Mouse (Mus musculus): ENCODE data around the gene Dvl3.
"Not testable (repeated sequence)": the region's sequence is repeated elsewhere in the genome, so short reads cannot be mapped to it uniquely, and the experiment has no call there.

The Dvl3 gene

GRCm38 (mm10) chr16:20516726-20517201 lies at the start of gene Dvl3:
Gene Dvl3, plus strand, starts transcription at chr16:20516982.
- DNase-seq, result peak; percentile 91

GRCm38 (mm10) chr16:20470981-20471380 lies 45.8 kb upstream of the Dvl3 start:
- DNase-seq, result no peak

GRCm38 (mm10) chr16:20471686-20472085 lies 45.1 kb upstream of the Dvl3 start:
- no peak for DNase-seq

GRCm38 (mm10) chr16:20473748-20474147 lies 43.0 kb upstream of the Dvl3 start:
- no peak for DNase-seq

- no peak for DNase-seq
Observed at GRCm38 (mm10) chr16:20474211-20474610, 42.6 kb upstream of the Dvl3 start.

GRCm38 (mm10) chr16:20474786-20475185 lies 42.0 kb upstream of the Dvl3 start:
- no peak for DNase-seq

GRCm38 (mm10) chr16:20475335-20475734 lies 41.4 kb upstream of the Dvl3 start:
- no peak for DNase-seq

- DNase-seq, result no peak
Observed at GRCm38 (mm10) chr16:20476857-20477256, 39.9 kb upstream of the Dvl3 start.

GRCm38 (mm10) chr16:20477270-20477669 lies 39.5 kb upstream of the Dvl3 start:
- DNase-seq, result no peak

GRCm38 (mm10) chr16:20478504-20478903 lies 38.3 kb upstream of the Dvl3 start:
- no peak for DNase-seq

GRCm38 (mm10) chr16:20479026-20479760 lies 37.6 kb upstream of the Dvl3 start:
- not testable (repeated sequence) for DNase-seq

GRCm38 (mm10) chr16:20480115-20480514 lies 36.7 kb upstream of the Dvl3 start:
- no peak for DNase-seq

- no peak for DNase-seq
Observed at GRCm38 (mm10) chr16:20481746-20482145, 35.0 kb upstream of the Dvl3 start.

GRCm38 (mm10) chr16:20483716-20484115 lies 33.1 kb upstream of the Dvl3 start:
- DNase-seq, result not testable (repeated sequence)

GRCm38 (mm10) chr16:20485061-20485460 lies 31.7 kb upstream of the Dvl3 start:
- DNase-seq, result no peak

- no peak for DNase-seq
Observed at GRCm38 (mm10) chr16:20486048-20486447, 30.7 kb upstream of the Dvl3 start.

- DNase-seq, result no peak
Observed at GRCm38 (mm10) chr16:20488151-20488550, 28.6 kb upstream of the Dvl3 start.

GRCm38 (mm10) chr16:20488751-20489150 lies 28.0 kb upstream of the Dvl3 start:
- DNase-seq, result not testable (repeated sequence)

GRCm38 (mm10) chr16:20489233-20489632 lies 27.5 kb upstream of the Dvl3 start:
- DNase-seq, result no peak

GRCm38 (mm10) chr16:20490581-20490980 lies 26.2 kb upstream of the Dvl3 start:
- no peak for DNase-seq

GRCm38 (mm10) chr16:20491301-20491700 lies 25.5 kb upstream of the Dvl3 start:
- DNase-seq, result no peak

- no peak for DNase-seq
Observed at GRCm38 (mm10) chr16:20493452-20493851, 23.3 kb upstream of the Dvl3 start.

- peak; percentile 43 for DNase-seq
Observed at GRCm38 (mm10) chr16:20496671-20497600, 19.8 kb upstream of the Dvl3 start.
